Mouse (Mus musculus): ENCODE data around the gene Slc2a2.

DNA sequence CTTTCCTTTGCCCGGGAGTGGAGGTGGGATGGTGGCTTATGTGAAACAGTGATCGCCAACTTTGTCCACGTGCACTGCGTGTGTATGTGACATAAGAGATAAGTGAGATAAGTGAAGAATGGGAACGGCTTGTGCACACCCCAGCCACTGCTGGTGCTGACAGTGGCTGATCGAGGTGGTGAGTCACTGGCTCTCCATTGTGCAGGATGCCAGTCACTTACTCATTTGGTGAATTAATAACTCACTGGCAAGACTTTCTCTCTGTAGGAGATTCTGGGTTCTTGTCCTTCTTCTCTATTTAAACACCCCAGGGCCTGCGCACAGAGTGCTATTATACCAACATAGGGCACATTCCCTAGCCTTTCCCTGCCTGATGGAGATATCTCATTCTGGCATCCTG lies 24.1 kb downstream of the Slc2a2 start:
- TF ChIP-seq CTCF (IDR thresholded peaks at IDR 0.05; ENCODE audit: insufficient read depth, low read depth, low read length) = no peak
- no peak for TF ChIP-seq POLR2A (IDR thresholded peaks at IDR 0.05; ENCODE audit: insufficient read depth, low read depth, low read length)

Data from olfactory bulb, adult 2 months (tissue).